ENCODE assay signal across 7 mouse cellular contexts in the genomic region with DNA sequence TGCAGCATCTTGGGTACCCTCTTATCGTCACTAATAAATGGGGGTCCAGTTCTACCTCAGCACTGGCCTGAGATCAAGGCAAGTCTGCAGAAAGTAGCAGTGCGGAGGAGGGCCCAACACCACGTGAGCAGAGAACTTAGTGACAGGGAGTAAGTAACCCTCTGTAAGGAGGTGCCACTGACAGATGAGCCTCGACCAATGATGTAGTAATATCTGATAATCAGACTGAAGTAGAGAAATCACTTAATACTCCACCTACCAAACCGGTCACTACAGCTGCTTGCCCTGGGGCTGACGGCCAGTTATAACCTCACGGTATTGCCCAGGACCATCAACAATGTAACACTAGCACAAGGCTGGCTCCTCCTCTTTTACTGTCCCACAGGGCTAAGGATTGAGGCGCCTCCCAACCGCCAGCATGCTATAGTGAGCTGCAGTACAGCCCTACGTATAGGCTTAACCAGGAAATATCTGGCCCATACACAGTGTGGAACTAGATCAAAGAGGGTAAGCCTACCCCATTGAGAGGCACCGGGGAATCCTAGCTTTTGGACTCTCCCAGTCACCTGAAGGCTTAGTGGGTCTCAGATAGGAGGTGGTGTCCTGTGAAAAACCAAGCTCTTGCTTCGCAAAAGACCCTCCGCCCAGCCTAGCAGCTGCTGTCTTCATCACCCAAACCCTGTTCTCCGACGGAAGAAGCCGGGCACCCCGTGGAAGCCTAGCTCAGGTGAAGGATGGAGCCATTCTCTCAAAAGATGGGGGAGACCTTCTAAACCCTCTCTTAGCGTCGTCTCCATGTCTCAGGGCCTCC. TPM values are rescaled to one million over a fixed set of nuclear protein-coding genes. Genes with fewer than 3 reads are reported as not detected.
DNase-seq lines count a peak whose midpoint lies in the region; ATAC-seq and TF ChIP-seq lines count a peak whose summit lies in the region.

No protein-coding gene starts in this region.

- H3K27ac ChIP-seq in thymus, adult 2 months (ENCODE audit: control insufficient read depth, insufficient read depth, low read length) = peak overlapping the region; percentile 12; the same call in 1 of the 2 replicates
- H3K27ac ChIP-seq in intestine, embryonic 15.5 days = no peak overlapping the region

- H3K27me3 ChIP-seq in thymus, adult 2 months (ENCODE audit: control insufficient read depth, insufficient read depth, low read length) = no peaks in the 10 kb centered on the region
- no peaks in the 10 kb centered on the region for H3K27me3 ChIP-seq in intestine, embryonic 15.5 days (replicated peaks)

- DNase-seq in thymus, adult 2 months = no peak
- DNase-seq in thymus, adult 18-20 months = no peak
- peak; percentile 54 for DNase-seq in embryo, embryonic 11 days
- peak; percentile 53 for DNase-seq in neural tube, embryonic 10.5 days (ENCODE audit: extremely low spot score, low spot score)
- DNase-seq in right cerebral cortex, postnatal 4 days = no peak
- no peak for DNase-seq in cerebellum, adult 8-10 months

- peak overlapping the region; percentile 86 for H3K4me2 ChIP-seq in intestine, embryonic 15.5 days (replicated peaks)

- H3K36me3 ChIP-seq in thymus, adult 2 months (ENCODE audit: control insufficient read depth, insufficient read depth, low read length) = no peaks in the 10 kb centered on the region
- H3K36me3 ChIP-seq in intestine, embryonic 15.5 days = no peaks in the 10 kb centered on the region

- H3K4me1 ChIP-seq in thymus, adult 2 months (replicated peaks; ENCODE audit: control insufficient read depth, insufficient read depth, low read length) = peaks cover 22% of the 10 kb centered on the region
- H3K4me1 ChIP-seq in intestine, embryonic 15.5 days (replicated peaks) = peaks cover 23% of the 10 kb centered on the region

- TF ChIP-seq POLR2A in thymus, adult 2 months (IDR thresholded peaks at IDR 0.05; ENCODE audit: control insufficient read depth, extremely low read depth, insufficient read depth, low read length, poor library complexity) = no peak

- WGBS in thymus, adult 2 months = 35% methylated on average over 19 of the region's 19 CpGs
- 12% methylated on average over 19 of the region's 19 CpGs for WGBS in intestine, embryonic 15.5 days

- TF ChIP-seq CTCF in thymus, adult 2 months (IDR thresholded peaks at IDR 0.05; ENCODE audit: borderline replicate concordance, control insufficient read depth, extremely low read depth, insufficient read depth, low read length, poor library complexity) = no peak

- peak; percentile 82 for ATAC-seq in intestine, embryonic 15.5 days

- H3K9ac ChIP-seq in intestine, embryonic 15.5 days = peak overlapping the region; percentile 84

- no peaks in the 10 kb centered on the region for H3K9me3 ChIP-seq in intestine, embryonic 15.5 days

- H3K4me3 ChIP-seq in thymus, adult 2 months (ENCODE audit: control insufficient read depth, insufficient read depth, low read length) = peak overlapping the region; percentile 84
- peak overlapping the region; percentile 90 for H3K4me3 ChIP-seq in intestine, embryonic 15.5 days (replicated peaks)

RNA-seq across cellular contexts. Expression of a gene that starts 1.1 kb away (rescaled TPM):
- 105 and 119 TPM in 2 replicates for polyA plus RNA-seq in thymus, adult 2 months (2012; rRNA removed)
- polyA plus RNA-seq in intestine, embryonic 15.5 days (2015; fragmentation: Nextera tagmentation; extraction: Ambion mirVana) = 31.0 and 31.5 TPM in 2 replicates

RNA-seq across cellular contexts. Expression of a gene that starts 30.3 kb away (rescaled TPM):
- polyA plus RNA-seq in thymus, adult 2 months (2012; rRNA removed) = 31.9 and 39.9 TPM in 2 replicates
- 31.4 TPM in 2 replicates for polyA plus RNA-seq in intestine, embryonic 15.5 days (2015; fragmentation: Nextera tagmentation; extraction: Ambion mirVana)

RNA-seq across cellular contexts. Expression of a gene that starts 30.5 kb away (rescaled TPM):
- polyA plus RNA-seq in thymus, adult 2 months (2012; rRNA removed) = 465 and 584 TPM in 2 replicates
- polyA plus RNA-seq in intestine, embryonic 15.5 days (2015; fragmentation: Nextera tagmentation; extraction: Ambion mirVana) = 98.0 and 120 TPM in 2 replicates

Comparison
In these comparisons a context has a peak if more than half of its experiments do, and no peak if none do; other contexts are left out.
1. DNase-seq: peak in embryo, embryonic 11 days (single experiment) and neural tube, embryonic 10.5 days (single experiment); none in thymus, adult 2 months (single experiment), thymus, adult 18-20 months (0 of 2), right cerebral cortex, postnatal 4 days (single experiment) and cerebellum, adult 8-10 months (single experiment).